Mouse (Mus musculus) kidney, adult 8-10 months (tissue): ENCODE measurements around the gene Strn.
A peak's percentile ranks its signal among the peaks of the same experiment; 100 is the strongest.

Experiments
- DNase-seq, 2 experiments: peaks; one replicate each; pipeline ENCODE4 v3.0.0; 2022

Strn gene

GRCm38 (mm10) chr17:78611117-78611516, 125.9 kb downstream of the Strn start:
- DNase-seq: no peak

GRCm38 (mm10) chr17:78609191-78609855, 127.7 kb downstream of the Strn start:
- no peak for DNase-seq

DNA sequence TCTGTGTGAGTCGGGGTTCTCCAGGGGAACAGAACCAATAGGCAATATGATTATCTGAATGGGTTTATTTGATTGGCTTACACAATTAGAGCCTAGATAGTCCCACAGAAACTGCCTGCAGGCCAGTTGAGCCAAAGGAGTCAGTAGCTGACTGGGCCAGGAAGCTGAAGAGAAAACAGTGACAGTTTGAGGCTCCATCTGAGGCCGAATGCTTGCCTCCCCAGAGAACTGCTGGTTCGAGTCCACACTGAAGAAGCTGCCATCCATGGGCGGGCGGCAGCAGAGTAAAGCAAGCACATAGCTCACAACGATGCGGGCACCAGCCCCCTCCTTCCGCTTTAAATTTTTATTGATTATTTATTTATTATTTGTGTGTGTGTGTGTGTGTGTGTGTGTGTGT, 128.3 kb downstream of the Strn start:
- no peak for DNase-seq

DNA sequence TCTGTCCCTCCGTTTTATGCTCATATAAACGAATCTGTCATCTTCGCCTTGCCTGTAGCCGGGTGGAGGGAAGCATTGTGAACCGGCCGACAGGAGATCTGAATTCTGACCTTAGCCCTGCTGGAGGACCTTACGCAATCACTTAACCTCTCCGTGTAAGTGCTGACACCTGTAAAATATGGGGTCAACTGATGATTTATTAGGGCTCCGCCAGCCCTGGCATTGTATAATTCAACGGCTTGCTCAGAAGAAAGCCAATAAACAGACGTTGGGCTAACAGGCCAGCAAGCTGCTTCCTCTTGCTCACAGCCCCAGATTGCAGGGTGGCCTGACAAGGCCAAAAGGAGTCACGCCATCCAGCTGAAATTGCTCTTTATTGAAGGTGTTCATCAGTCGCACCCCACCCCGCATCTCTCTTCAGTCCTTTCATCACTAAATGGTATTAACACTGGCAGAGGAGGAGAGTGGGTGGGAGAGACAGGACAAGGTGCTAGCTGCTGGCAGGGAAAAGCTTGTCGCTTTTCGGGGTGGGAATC, 128.8 kb downstream of the Strn start:
- peak; percentile 45 to 60 for DNase-seq

DNA sequence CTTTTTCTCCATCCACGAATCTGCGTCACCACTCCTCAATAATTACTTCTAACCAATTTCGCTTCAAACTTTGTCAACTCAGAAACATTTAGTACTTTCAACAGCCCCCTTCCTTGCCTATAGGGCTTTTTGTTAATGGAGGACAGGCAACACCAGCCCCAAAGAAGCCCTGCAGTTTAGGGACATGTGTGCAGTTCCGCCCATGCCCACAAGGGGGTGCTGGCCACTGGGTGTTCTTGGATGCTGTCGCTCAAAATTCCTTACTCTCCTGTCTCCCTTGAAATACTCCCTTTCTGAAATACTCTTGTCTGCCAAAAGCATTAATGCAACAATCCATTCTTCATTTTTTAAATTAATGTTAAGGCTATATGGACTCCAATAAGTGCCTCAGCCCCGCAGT, 132.6 kb downstream of the Strn start:
- peak in 1 of 2 experiments; percentile 58 for DNase-seq

DNA sequence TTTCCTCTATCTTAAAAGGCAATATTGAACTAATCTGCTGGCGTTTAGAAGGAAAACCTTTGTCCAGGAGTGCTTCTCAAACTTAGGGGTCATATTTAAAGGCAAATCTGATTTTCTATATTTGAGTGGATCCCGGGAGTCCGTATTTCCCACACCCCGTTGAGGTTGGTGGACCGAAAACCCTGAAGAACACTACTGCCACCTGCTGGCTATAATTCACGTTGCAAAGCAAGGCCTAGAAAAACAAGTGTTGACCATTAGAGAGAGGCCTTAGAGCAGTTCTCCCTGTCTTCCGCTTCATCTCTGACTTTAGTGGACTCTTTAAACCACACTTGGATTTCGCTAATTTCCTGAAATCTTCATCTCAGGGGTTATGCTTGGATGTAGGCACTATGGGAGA, 133.1 kb downstream of the Strn start:
- peak; percentile 51 to 78 for DNase-seq

DNA sequence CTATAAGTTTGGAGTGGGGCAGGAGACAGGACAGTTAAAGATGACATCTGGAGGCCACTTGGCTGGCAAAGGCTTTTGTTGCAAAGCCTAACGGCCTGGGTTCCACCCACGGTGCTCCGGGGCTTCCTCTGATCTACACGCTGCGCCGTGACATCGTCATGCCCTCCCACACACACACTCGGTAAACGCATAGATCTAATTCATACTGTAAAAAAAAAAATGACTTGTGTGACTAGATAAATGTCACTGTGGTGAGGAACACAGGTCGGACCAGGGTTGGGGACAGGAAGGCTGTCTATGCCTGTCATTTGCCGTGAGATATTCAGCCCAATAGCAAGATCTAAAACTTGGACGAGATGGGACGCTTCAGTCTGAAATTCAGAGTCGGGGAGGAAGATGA, 134.7 kb downstream of the Strn start:
- DNase-seq: no peak

DNA sequence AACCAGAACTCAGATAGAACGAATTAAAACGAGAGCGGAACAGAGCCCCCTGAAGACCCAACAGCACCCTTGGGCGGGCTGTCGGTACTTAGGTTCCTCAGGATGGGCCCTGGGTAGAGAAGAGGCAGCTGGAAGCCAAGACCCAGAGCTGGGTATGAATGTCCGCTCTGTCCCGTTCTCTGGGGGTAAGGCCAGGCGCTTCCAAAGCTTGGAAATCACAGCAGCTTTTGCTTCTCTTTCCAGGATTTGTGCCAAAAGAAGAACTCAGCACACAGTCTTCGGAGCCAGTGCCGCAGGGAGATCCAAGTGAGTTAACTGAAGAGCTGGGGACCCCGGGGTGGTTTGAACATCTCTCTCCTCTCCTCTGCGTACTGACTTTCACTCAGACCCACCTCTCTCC, 135.4 kb downstream of the Strn start:
- DNase-seq: no peak

DNA sequence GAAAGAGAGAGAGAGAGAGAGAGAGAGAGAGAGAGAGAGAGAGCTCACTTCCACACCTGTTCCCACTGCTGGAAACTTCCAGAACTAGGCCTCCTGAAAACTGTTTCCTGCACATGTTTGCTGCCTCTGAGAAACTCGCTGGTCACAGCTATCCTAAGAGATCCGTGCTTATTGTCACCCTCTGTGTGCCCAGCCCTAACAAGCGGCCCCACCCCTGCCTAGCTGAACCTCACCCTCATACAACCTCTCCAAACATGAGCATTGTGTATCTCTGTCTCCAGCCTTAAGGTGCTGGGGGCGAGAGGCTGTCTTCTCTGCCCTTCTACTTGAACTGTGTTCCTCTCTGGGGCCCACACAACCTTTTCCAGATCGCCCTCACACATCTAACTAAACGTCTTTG, 136.0 kb downstream of the Strn start:
- DNase-seq: no peak
